Mouse (Mus musculus) T-helper 2 cell (primary cell): ENCODE measurements at regions not wholly inside any gene's neighbourhood (a gene's known extent, or its start where the extent isn't known, plus 50 kb on each side); places are given as distances from the start of the nearest gene placed in this dataset.

ENCODE experiments used
- in situ Hi-C: fragments of 300-600 bp; cut with MboI, MseI; formaldehyde crosslinking; loops from one replicate; pipeline ENCODE4 v1.15.1; 2025; ENCODE audit warnings: high pct_unique_total_duplicates

- in situ Hi-C loops: loop anchor here (10.0 kb wide), 1 partner anchor 428 kb away; no protein-coding TSS in a partner anchor
Measured at GRCm38 (mm10) chrX:46896538-46896937, 567.7 kb downstream of the Actrt1 start.
